Mouse (Mus musculus) cerebellum, adult 8-10 months (tissue): Measurements from ENCODE around the gene R3hdm4.

Source experiments
- DNase-seq: peaks from one replicate; pipeline ENCODE4 v3.0.0; 2022

Gene R3hdm4

GRCm38 (mm10) chr10:79864351-79865188 is 56.4 kb downstream of the R3hdm4 start:
- DNase-seq = no peak

GRCm38 (mm10) chr10:79862925-79863324 is 58.1 kb downstream of the R3hdm4 start:
- DNase-seq = no peak

GRCm38 (mm10) chr10:79862049-79862788 is 58.8 kb downstream of the R3hdm4 start:
- DNase-seq = no peak

- no peak for DNase-seq
These were observed 59.6 kb downstream of the R3hdm4 start for GRCm38 (mm10) chr10:79861230-79862048.

GRCm38 (mm10) chr10:79860079-79860911 is 60.7 kb downstream of the R3hdm4 start:
- no peak for DNase-seq
